Mouse (Mus musculus) liver, adult 2 months (tissue): ENCODE results near the gene Rnf145. TPM values are rescaled to one million over a fixed set of nuclear protein-coding genes. Genes with fewer than 3 reads are reported as not detected.
A peak's percentile ranks its signal among the peaks of the same experiment; 100 is the strongest.

Experiments used
- DNase-seq: peaks from one replicate; pipeline ENCODE4 v3.0.0-alpha.2; 2011; ENCODE audit warnings: low read depth, low spot score; ENCODE audit errors: extremely low read depth
- H3K27ac ChIP-seq: fragments of 200-500 bp; replicated peaks from 2 replicates; pipeline ENCODE4 v1.5.1; 2012; ENCODE audit warnings: low read depth, mild to moderate bottlenecking, control low read depth, inconsistent platforms, low read length; ENCODE audit not compliant: insufficient read depth
- H3K27me3 ChIP-seq: fragments of 200-500 bp; 2 replicates; pipeline ENCODE4 v1.6.1; 2012; ENCODE audit warnings: mild to moderate bottlenecking, moderate library complexity, low read length, inconsistent platforms; ENCODE audit not compliant: control insufficient read depth, insufficient read depth
- H3K36me3 ChIP-seq: fragments of 200-500 bp; 2 replicates; pipeline ENCODE4 v1.6.1; 2012; ENCODE audit warnings: low read length, inconsistent platforms; ENCODE audit not compliant: control insufficient read depth, insufficient read depth
- H3K4me1 ChIP-seq: fragments of 200-500 bp; 2 replicates; pipeline ENCODE4 v1.6.1; 2011; ENCODE audit warnings: low read length; ENCODE audit not compliant: control insufficient read depth, insufficient read depth
- H3K4me3 ChIP-seq: fragments of 200-500 bp; 2 replicates; pipeline ENCODE4 v1.5.1; 2011; ENCODE audit warnings: low read depth, mild to moderate bottlenecking, control low read depth, low read length, moderate library complexity; ENCODE audit not compliant: insufficient read depth
- H3K79me2 ChIP-seq: fragments of 200-500 bp; 2 replicates; pipeline ENCODE4 v1.6.1; 2012; ENCODE audit warnings: inconsistent platforms, mild to moderate bottlenecking, low read length, moderate library complexity; ENCODE audit not compliant: control insufficient read depth, insufficient read depth
- H3K9ac ChIP-seq: fragments of 200-500 bp; 2 replicates; pipeline ENCODE4 v1.6.1; 2012; ENCODE audit warnings: low read depth, mild to moderate bottlenecking, control low read depth, inconsistent platforms, low read length
- CTCF ChIP-seq: fragments of 200-500 bp; IDR thresholded peaks from 2 replicates; pipeline ENCODE4 v1.5.1; 2011; ENCODE audit warnings: low read depth, low read length, control low read depth
- POLR2A ChIP-seq: fragments of 200-500 bp; IDR thresholded peaks from 2 replicates; pipeline ENCODE4 v1.6.1; 2011; ENCODE audit warnings: low read length, control low read depth; ENCODE audit not compliant: insufficient read depth; ENCODE audit errors: extremely low read depth
- WGBS: fragments of 180-500 bp; shearing (Covaris S2); methylation state at CpG from one replicate; pipeline ENCODE4 v1.1.7; 2018; 5-methylcytosine and 5-hydroxymethylcytosine counted together
- polyA plus RNA-seq: library from polyadenylated mRNA; depleted of rRNA; stranded (reverse); fragments of >200 nt; gene quantifications from 2 replicates; pipeline ENCODE4 v1.2.3, GENCODE M21; 2012; rRNA removed
- total RNA-seq: library from RNA; depleted of rRNA; stranded (reverse); fragments of >200 nt; gene quantifications from 2 replicates; pipeline ENCODE4 v1.2.3, GENCODE M21; 2014; rRNA removed

Rnf145 gene
- total RNA-seq (18.0 and 24.0 TPM in 2 replicates), polyA plus RNA-seq (9.1 and 17.0 TPM in 2 replicates)

GRCm38 (mm10) chr11:44518281-44519095 is at the start of gene Rnf145:
Gene Rnf145, plus strand, starts transcription at chr11:44518964.
- 0 out of 2 replicates have a peak, but pooled peaks have one; percentile 42 for TF ChIP-seq POLR2A
- TF ChIP-seq CTCF, result no peak

GRCm38 (mm10) chr11:44469646-44470431 is 48.9 kb upstream of the Rnf145 start:
- under 1% methylated on average over 59 of the region's 59 CpGs for WGBS
- peak overlapping the region; percentile 90 for H3K9ac ChIP-seq
- peak overlapping the region; percentile 59 for H3K27ac ChIP-seq
- peaks cover 11% of the 10 kb centered on the region for H3K4me1 ChIP-seq
- peak; percentile 34 for DNase-seq
- H3K79me2 ChIP-seq, result no peaks in the 10 kb centered on the region
- H3K36me3 ChIP-seq, result peaks cover 11% of the 10 kb centered on the region
- TF ChIP-seq CTCF, result no peak
- no peak for TF ChIP-seq POLR2A
- no peaks in the 10 kb centered on the region for H3K27me3 ChIP-seq
- H3K4me3 ChIP-seq, result peak overlapping the region; percentile 89

More at GRCm38 (mm10) chr11:44518281-44519095, at the start of gene Rnf145:
- Histone ChIP-seq H3K27me3 (no peaks in the 10 kb centered on the region), H3K27ac (peak within 1 kb of the TSS; percentile 81), H3K4me1 (peaks cover 2% of the 10 kb centered on the region; the same call in 1 of the 2 replicates), H3K79me2 (0 out of 2 replicates have a peak, but pooled peaks cover 3% of the 10 kb centered on the region), H3K4me3 (peak within 1 kb of the TSS; percentile 95), H3K36me3 (no peaks in the 10 kb centered on the region), H3K9ac (peak within 1 kb of the TSS; percentile 95)
- WGBS, result under 1% methylated on average over 70 of the region's 70 CpGs
- peak; percentile 68 for DNase-seq

GRCm38 (mm10) chr11:44470432-44471336 is 48.1 kb upstream of the Rnf145 start, which contains the start of gene Ublcp1:
Gene Ublcp1, minus strand, starts transcription at chr11:44470498.
- no peaks in the 10 kb centered on the region for H3K79me2 ChIP-seq
- WGBS, result under 1% methylated on average over 54 of the region's 54 CpGs
- peak within 1 kb of the TSS; percentile 90 for H3K9ac ChIP-seq
- peaks cover 11% of the 10 kb centered on the region for H3K4me1 ChIP-seq
- H3K4me3 ChIP-seq, result peak within 1 kb of the TSS; percentile 89
- H3K27ac ChIP-seq, result peak within 1 kb of the TSS; percentile 94
- peaks cover 6% of the 10 kb centered on the region; the same call in 1 of the 2 replicates for H3K36me3 ChIP-seq
- peak; percentile 90 for DNase-seq
- TF ChIP-seq POLR2A (no peak; the same call in 1 of the 2 replicates), CTCF (no peak)
- 0 out of 2 replicates have a peak, but pooled peaks cover 3% of the 10 kb centered on the region for H3K27me3 ChIP-seq

GRCm38 (mm10) chr11:44471337-44471995 is 47.3 kb upstream of the Rnf145 start:
- Histone ChIP-seq H3K27me3 (0 out of 2 replicates have a peak, but pooled peaks cover 3% of the 10 kb centered on the region), H3K4me3 (peak overlapping the region; percentile 89), H3K27ac (peak overlapping the region; percentile 94), H3K36me3 (no peaks in the 10 kb centered on the region), H3K79me2 (no peaks in the 10 kb centered on the region), H3K9ac (peak overlapping the region; percentile 57; the same call in 1 of the 2 replicates), H3K4me1 (peaks cover 11% of the 10 kb centered on the region)
- DNase-seq, result no peak
- WGBS, result 20% methylated on average over 4 of the region's 4 CpGs
- TF ChIP-seq CTCF (no peak), POLR2A (no peak)

- 79% methylated on average over 3 of the region's 3 CpGs for WGBS
- no peak for DNase-seq
- Histone ChIP-seq H3K9ac (no peak overlapping the region), H3K79me2 (no peaks in the 10 kb centered on the region), H3K27me3 (peaks cover 22% of the 10 kb centered on the region; the same call in 1 of the 2 replicates), H3K4me1 (peaks cover 6% of the 10 kb centered on the region), H3K36me3 (no peaks in the 10 kb centered on the region), H3K4me3 (no peak overlapping the region), H3K27ac (no peak overlapping the region)
- TF ChIP-seq CTCF (no peak), POLR2A (no peak)
Measured at GRCm38 (mm10) chr11:44475467-44475866, 43.3 kb upstream of the Rnf145 start.
